Mouse (Mus musculus) 3134 (cell line): ENCODE data around the gene Hist1h2bc.

ENCODE experiments used
- DNase-seq: peaks from one replicate; pipeline ENCODE4 v3.0.0-alpha.2; 2011; ENCODE audit warnings: low spot score; ENCODE audit not compliant: insufficient read length; ENCODE audit errors: extremely low read depth

The Hist1h2bc gene

DNA sequence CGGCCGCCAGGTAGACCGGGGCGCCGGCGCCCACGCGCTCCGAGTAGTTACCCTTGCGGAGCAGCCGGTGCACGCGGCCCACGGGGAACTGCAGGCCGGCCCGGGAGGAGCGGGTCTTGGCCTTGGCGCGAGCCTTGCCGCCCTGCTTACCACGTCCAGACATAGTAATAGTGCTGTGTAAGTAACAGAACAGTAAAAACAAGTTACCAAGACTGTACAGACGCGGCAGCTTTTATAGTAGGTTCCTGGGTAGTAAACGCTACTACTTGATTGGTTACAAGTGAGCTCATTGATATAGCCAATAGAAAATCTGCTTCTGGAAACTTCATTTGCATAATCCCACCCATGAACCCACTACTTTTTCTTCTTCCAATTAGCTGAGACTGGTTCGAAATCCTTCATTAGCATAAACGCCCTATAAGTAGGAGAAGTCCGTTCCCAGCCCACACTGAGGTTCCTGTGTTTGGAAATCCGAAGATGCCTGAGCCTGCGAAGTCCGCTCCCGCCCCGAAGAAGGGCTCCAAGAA is at the start of gene Hist1h2bc, which contains the start of gene Hist1h2ac:
Gene Hist1h2bc (plus strand): TSS at position 445 of the 527 bp plus-strand sequence.
Gene Hist1h2ac (minus strand): TSS at position 194 of the 527 bp plus-strand sequence.
- peak; percentile 95 for DNase-seq

DNA sequence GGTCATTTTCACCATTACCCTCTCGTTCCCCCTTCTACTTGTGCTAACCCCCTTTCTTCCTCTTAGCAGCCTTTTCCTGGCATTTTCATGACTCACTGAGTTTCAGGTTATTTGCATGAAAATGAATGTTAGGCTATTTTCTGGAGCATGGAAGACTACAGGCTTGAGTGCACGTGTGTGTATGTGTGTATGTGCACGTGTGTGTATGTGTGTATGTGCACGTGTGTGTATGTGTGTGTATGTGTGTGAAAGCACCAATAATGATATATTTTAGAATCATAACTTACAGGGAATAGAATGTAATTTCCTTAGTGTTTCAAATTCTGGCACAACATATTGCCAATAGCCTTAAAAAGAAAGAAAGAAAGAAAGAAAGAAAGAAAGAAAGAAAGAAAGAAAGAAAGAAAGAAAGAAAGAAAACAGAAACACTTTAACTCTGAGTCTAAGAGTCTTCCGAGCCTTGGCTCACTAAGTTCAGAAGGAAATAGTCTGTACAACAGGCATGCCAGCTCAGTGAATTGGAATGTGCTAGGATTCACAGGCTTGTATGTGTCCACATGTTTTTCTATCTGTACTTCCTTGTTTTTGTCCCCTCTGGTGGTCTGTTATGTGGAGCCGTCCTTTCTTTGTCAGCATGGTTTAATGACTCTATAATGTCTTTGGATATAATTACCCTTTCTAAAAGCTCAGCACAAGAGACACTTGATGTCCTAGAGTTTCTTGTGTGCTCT is 24.2 kb upstream of the Hist1h2bc start:
- DNase-seq, result peak; percentile 52

DNA sequence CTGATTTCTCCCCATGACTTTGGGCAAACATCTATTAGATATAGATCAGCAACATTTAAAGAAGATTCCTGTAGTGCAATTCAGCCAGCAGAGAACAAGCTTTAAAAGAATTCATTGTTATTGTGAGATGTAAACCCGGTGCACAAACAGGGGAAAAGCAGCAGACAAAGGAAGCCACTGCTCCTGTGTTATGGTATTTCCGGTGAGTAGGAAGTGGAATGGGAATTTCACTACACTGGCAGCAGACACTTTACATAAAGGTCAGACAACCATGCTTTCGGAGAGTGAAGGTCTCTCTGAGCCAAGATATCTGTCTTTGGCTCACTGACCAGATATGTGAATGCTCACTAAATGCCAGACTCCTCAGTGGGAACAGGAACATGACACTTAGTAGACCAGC is 21.5 kb upstream of the Hist1h2bc start:
- DNase-seq, result no peak

DNA sequence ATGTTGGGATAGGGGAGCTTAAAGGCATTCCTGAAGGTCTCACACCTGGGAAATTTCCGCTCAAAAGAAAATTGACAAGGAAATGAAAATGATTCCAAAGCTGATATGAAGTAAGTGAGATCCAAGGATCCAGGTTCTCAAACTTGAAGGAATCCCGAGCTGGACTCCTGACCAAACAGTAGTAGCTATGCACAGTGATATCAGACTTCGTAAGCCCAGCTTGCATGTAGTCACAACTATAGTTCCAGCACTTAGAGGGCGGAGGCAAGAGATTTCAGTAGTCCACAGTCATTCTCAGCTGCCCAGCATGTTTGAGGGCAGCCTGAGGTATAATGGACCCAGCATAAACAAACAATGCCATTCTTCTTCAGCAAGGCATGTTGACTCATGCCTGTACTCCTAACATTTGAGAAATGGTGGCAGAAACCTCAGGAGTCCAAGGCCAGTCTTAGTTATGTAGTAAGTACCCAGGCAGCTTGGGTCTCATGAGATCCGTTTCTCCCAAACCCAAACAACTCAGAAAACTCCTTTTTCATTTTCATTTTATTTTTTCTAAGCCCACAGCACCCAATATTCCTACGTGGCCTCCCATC is 1.9 kb upstream of the Hist1h2bc start:
- DNase-seq, result peak; percentile 58

DNA sequence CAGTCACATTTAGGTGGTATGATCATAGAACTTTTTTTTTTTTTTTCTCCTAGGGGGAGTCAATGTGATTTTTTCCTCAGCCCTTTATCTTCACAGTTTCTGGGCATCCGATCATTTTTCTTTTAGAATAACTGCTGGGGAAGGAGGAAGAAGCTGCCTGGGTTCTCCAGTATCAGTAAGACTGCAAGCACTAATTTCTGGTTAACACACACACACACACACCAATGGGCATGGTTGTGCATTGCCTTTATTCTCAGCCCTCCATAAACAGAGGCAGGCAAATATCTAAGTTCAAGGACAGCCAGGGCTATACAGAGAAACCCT is 1.4 kb upstream of the Hist1h2bc start:
- DNase-seq, result peak; percentile 48

DNA sequence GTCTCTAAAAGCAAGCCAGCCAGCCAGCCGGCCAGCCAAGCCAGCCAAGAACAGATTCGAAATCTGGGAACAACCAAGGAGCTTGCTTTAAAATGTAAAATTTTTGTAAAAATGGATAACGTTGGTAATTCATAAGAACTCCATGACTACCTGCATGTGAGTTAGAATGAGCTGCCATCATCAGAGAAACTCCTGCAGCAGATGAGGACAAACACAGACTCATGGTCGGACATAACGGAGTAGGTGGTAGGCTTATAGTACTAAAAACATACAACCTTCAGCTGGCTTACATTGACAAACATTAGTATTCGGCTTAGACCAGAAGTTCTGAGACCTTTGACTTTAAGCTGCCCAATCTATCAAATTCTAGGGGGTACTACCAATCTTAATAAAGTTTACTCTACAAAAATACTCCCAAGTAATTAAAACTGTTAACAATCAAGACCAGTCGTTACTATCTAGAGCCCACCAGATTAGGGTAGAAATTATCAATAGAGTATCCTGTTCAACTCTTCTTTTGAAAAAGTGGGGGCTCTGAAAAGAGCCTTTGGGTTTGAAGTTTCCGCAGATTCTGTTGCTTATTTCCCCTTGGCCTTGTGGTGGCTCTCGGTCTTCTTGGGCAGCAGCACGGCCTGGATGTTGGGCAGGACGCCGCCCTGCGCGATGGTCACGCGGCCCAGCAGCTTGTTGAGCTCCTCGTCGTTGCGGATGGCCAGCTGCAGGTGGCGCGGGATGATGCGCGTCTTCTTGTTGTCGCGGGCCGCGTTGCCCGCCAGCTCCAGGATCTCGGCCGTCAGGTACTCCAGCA is 848 bp upstream of the Hist1h2bc start:
- peak; percentile 72 for DNase-seq

DNA sequence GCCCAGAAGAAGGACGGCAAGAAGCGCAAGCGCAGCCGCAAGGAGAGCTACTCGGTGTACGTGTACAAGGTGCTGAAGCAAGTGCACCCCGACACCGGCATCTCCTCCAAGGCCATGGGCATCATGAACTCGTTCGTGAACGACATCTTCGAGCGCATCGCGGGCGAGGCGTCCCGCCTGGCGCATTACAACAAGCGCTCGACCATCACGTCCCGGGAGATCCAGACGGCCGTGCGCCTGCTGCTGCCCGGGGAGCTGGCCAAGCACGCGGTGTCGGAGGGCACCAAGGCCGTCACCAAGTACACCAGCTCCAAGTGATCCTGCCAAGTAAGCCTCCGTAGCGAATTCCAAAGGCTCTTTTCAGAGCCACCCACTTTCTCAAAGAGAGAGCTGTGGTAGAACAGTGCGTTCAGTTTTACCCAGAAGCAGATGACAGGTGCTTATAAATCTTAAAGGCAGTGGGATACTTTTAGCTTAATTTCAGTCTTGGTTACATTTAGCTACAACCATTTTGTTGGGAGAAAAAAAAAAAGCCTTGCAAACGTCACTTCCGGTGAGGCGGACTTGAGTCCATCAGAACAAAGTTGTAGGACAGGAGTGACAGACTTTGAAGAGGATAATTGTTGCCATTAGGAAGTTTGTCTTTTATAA is 421 bp downstream of the Hist1h2bc start:
- DNase-seq, result peak; percentile 81

DNA sequence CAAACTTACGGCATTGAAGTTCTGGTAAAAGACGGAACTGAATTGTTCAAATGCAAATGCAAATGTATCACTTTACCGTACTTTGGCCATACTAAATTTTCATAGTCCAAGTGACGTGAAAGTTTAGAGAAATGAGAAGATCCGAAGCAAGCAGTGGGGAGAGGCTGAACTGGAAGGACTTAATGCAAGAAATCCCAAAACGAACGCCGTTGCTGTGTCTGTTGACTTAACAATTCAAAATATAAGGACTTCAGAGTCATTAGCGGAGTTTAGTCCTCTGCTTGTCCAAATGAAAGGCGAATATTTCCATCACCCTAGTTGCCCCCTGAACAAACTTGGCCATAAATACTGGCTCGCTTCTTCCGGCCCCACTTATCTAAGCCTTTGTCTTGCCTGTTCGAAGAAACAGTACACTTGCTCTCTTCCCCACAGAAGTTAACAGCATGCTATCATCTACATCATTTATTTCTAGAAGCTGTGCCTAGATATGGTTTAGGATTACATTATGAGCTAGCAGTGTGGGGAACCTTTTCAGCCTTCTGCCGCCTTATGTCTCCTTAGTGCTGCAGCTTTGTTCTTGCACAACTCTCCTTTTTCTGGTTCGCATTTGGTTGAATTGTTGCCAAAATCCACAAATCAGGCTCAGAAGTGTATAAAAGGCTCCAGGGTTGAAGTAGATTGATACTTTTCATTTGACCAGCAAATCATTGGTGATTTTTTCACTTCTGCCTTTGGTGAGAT is 1.3 kb downstream of the Hist1h2bc start:
- peak; percentile 61 for DNase-seq

DNA sequence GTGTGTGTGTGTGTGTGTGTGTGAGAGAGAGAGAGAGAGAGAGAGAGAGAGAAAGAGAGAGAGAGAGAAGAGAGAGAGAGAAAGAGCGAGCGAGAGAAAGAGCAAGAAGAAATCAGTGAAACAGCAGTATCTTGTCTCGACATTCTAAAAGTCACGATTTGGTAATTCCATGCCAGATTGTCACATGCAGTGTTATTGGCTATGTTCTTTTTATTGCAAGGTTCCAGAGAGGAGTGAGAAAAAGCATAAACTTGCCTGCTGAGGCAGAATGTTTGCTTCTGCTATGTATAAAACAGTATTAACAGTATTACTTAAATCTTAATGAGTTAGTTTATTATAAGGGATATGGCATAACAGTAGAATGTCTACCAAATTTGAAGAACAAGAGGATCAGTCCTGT is 2.0 kb downstream of the Hist1h2bc start:
- DNase-seq, result peak; percentile 36

DNA sequence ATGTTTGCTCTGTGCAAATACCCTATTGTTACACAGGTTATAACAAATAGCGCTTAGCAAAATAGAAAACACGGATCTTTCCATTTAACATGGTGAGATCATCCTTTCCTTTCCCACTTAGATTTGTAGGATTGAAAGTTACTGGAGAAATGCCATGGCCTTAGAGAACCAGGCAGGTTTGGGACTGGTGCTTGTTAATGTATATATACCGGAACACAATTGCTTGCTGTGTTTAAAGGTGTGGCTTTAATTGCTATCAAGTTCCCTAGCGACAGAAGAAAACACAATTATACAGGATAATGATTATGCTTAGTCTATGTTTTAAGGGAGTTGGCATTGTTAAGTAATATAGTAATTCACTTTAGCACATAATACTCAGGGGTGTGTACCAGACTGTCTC is 3.2 kb downstream of the Hist1h2bc start:
- no peak for DNase-seq

DNA sequence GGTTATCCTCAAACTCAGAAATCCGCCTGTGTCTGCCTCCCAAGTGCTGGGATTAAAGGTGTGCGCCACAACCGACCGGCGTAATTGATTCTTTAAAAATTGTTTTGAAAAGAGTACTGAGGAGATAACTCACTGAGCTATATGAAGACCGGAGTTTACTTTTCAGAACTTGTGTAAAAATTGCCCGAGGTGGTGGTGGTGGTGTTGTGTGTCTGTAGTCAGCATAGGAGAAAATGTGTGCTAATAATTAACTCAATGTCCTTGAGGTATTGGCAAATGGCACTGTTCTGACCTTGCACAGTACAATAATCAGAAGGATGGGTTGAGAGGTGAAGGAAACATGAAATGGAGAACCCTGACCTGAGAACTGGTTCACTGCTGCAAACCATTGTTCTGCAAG is 3.9 kb downstream of the Hist1h2bc start:
- DNase-seq, result no peak

DNA sequence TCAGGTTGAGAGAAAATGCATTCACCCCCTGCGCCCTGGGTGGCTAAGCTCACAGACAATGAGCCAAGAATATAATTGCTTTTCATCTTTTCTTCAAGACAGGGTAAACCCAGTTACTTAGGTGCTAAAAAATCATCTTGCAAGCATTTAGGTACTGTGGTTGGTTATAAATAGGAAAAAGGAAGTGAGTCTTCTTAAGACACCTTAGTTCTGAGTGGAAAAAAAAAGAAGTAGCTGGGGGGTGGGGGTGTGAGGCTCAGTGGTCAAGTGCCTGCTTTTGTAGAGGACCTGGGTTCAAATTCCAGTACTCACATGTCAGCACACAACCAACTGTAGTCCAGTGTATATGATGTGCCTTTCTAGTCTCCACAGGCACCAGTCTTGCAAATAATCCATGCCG is 5.0 kb downstream of the Hist1h2bc start:
- DNase-seq, result no peak

DNA sequence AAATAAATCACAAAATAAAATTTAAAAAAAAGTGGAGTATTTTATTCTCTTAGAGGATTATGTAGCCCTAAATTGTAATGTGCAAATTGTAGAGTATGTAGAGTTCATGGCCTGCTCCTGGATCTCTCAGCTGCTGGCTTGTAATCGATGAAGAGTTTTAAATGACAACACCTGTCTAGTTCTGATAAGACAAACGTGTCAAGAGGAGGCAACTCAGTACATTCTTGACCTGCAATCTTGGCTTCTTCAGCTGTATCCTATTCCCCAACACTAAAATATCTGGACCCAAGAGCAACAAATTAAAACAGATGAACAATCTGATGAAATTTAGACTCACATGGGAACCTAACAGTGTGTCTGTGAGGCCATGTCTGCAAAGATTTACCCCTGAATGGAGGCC is 5.5 kb downstream of the Hist1h2bc start:
- DNase-seq, result no peak

DNA sequence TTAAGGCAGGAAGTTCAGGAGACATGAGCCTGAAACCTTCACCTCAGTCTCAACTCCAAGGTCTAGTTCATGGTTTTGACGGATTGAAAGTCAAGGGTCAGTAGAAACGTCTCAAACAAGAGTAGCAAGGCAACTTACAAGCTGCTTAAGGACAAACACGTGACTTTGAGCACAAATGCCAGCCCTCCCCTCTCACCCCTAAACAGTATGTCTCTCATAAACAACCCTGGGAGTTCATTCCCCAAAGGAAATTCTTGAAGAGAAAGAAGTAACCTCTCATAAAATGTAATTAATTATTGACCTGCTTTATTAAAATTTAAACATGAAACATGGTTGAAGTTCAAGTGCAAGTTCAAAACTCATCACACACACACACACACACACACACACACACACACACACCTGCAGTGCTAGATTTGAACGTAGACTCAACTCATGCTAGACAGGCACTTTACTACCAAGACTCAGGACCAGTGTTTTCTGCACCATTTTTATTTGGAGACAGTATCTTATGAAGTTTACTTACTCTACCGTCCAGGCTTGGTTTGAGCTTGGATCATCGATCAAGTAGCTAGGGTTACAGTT is 9.9 kb downstream of the Hist1h2bc start:
- DNase-seq, result no peak

DNA sequence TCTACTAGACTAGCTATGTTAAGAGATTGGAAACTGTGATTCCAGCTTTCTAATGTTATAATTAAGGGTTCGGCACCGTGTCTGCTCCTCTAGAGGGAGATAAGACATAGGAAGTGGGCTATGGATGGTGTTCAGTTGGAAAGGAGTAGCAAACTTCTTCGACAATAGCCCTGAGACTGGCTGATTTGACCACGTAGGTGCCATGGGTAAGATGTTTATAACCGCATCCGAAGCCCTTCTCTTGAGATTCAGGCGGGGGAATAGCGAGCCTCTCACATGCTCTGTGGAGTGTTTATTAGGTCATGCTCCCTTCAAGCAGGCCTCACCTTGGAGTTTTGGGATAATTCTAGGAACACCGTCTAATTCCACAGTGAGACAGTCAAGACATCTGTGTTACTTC is 11.0 kb downstream of the Hist1h2bc start:
- DNase-seq, result no peak

DNA sequence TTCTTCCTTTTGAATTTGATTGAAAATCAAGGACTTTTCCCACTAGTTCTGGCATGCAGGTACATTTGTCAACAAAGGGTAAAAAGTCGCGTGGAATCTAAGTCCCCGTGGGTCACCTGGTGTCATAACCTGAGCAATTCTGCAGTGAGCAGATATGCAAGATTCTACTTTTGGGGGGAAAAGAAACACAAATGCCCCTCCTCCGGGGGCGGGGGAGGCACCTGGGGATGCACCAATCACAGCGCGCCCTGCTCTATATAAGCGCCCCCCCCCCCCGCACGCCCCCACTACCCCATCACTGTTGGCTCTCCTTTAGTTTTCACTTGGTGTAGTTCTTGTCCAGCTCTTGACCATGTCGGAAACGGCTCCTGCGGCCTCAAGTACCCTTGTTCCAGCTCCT is 11.5 kb downstream of the Hist1h2bc start, which contains the start of gene Hist1h1t:
Gene Hist1h1t (plus strand): TSS at position 301 of the 400 bp plus-strand sequence.
- DNase-seq, result no peak

DNA sequence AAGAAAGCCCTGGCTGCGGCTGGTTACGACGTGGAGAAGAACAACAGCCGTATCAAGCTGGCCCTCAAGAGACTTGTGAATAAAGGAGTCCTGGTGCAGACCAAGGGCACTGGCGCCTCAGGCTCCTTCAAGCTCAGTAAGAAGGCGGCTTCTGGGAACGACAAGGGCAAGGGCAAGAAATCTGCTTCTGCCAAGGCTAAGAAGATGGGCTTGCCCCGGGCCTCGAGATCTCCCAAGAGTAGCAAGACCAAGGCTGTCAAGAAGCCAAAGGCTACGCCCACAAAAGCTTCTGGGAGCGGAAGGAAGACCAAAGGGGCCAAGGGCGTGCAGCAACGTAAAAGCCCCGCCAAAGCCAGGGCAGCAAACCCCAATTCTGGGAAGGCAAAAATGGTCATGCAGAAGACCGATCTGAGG is 12.1 kb downstream of the Hist1h2bc start:
- DNase-seq, result peak; percentile 32

DNA sequence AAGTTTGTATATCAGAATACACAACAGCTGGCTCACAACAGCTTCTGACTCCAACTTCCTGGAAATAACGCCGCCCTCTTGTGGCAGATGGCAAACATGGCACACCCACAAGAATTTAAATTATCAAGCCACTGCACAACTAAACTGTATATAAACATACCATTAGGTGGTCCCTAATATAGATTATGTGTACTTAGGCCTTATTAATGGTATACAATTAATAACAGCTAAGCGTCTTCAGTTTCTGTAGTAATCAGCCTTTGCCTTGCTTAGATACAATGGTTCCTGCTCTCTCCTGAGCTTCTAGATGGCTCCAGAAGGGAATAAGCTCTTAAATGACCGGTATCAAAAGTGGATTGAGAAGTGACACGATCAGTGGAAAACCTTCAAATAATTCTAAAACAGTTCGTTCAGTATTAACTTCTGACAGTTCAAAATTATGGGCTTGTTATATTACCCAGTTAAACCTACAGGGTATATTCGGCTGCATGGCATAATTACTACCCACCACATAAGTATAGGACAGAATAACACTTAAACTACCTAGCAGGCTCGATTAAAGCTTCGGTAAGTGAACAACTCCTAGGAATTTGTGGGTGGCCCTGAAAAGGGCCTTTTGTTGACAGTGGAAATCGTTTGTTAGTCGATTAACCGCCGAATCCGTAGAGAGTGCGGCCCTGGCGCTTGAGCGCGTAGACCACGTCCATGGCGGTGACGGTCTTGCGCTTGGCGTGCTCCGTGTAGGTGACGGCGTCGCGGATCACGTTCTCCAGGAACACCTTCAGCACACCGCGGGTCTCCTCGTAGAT is 13.7 kb downstream of the Hist1h2bc start:
- DNase-seq, result peak; percentile 88

DNA sequence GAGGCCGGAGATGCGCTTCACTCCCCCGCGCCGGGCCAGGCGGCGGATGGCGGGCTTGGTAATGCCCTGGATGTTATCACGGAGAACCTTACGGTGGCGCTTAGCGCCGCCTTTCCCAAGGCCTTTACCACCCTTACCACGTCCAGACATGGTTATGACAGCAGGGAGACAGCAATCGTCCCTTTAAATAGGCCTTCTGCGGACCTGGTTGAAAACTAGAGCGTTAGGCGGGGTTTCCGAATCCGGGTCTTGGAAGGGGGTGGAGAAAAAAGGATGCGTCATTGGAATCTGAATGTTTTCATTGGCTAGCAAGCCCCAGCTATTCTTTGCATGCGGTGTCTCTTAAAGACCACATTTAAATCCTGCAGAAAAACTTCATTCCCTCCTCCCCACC is 14.3 kb downstream of the Hist1h2bc start, which contains the start of gene Hist1h4c:
Gene Hist1h4c (minus strand): TSS at position 155 of the 394 bp plus-strand sequence.
- peak; percentile 96 for DNase-seq
